Mouse (Mus musculus) neural tube, embryonic 15.5 days (tissue): ENCODE measurements around the gene Daam1. TPM values are rescaled to one million over a fixed set of nuclear protein-coding genes. Genes with fewer than 3 reads are reported as not detected.

ENCODE experiments used
- ATAC-seq: fragments of 200-750 bp; cut with Nextera tagmentation; 2 replicates; pipeline ENCODE4 v1.8.0; 2017; ENCODE audit warnings: mild to moderate bottlenecking, moderate TSS enrichment, moderate library complexity; ENCODE audit not compliant: low FRiP score
- H3K27ac ChIP-seq: fragments of 300-500 bp; sonication (generic); replicated peaks from 2 replicates; pipeline ENCODE4 v1.5.1; 2015; ENCODE audit warnings: mild to moderate bottlenecking, inconsistent platforms
- H3K27me3 ChIP-seq: fragments of 300-500 bp; sonication (generic); replicated peaks from 2 replicates; pipeline ENCODE4 v1.6.1; 2015; ENCODE audit warnings: inconsistent platforms
- H3K36me3 ChIP-seq: fragments of 300-500 bp; sonication (generic); 2 replicates; pipeline ENCODE4 v1.6.1; 2015; ENCODE audit warnings: inconsistent platforms
- H3K4me1 ChIP-seq: fragments of 300-500 bp; sonication (generic); 2 replicates; pipeline ENCODE4 v1.6.1; 2015; ENCODE audit warnings: inconsistent platforms
- H3K4me2 ChIP-seq: fragments of 300-500 bp; sonication (generic); 2 replicates; pipeline ENCODE4 v1.6.1; 2015; ENCODE audit warnings: inconsistent platforms, mild to moderate bottlenecking, moderate library complexity
- H3K4me3 ChIP-seq: fragments of 300-500 bp; sonication (generic); replicated peaks from 2 replicates; pipeline ENCODE4 v1.5.1; 2015; ENCODE audit warnings: mild to moderate bottlenecking, inconsistent platforms
- H3K9ac ChIP-seq: fragments of 300-500 bp; sonication (generic); replicated peaks from 2 replicates; pipeline ENCODE4 v1.6.1; 2015; ENCODE audit warnings: mild to moderate bottlenecking, inconsistent platforms
- H3K9me3 ChIP-seq: fragments of 300-500 bp; sonication (generic); replicated peaks from 2 replicates; pipeline ENCODE4 v1.6.1; 2016; ENCODE audit warnings: inconsistent platforms
- WGBS: fragments of 180-500 bp; shearing (Covaris S2); methylation state at CpG from one replicate; pipeline ENCODE4 v1.1.7; 2015; ENCODE audit warnings: mixed read lengths; 5-methylcytosine and 5-hydroxymethylcytosine counted together
- polyA plus RNA-seq: library from polyadenylated mRNA; unstranded; fragments of >200 nt; fragmentation: Nextera tagmentation; extraction: Ambion mirVana; gene quantifications from 2 replicates; pipeline ENCODE4 v1.2.1, GENCODE M21; 2015

Daam1 gene
- polyA plus RNA-seq, 1 experiment from 2014 or later = 24.1 TPM

DNA sequence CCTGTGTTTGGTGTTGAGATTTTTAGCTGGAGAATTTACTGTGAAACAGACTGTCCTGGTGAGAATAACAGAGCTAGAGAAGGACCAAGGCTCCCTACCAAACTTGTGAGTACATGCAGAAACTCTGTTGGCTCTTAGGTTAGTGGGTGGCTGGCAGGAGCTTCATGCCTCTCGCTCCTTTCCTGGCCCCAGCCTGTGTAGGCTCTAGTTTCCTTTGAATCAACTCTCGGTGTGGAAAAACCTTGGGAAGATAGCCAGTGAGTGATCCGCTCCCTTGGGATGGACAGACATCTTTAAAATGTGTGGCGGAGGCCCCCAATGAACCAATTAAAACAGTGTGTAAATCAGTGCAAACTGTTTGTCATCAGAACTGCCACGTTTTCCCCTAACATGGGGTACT, 55.5 kb downstream of the Daam1 start:
- WGBS = 50% methylated on average over 5 of the region's 5 CpGs
- no peak overlapping the region for H3K4me2 ChIP-seq
- ATAC-seq = no peak
- no peak overlapping the region for H3K9ac ChIP-seq
- H3K4me1 ChIP-seq = peaks cover 45% of the 10 kb centered on the region
- H3K27ac ChIP-seq = no peak overlapping the region
- no peaks in the 10 kb centered on the region for H3K36me3 ChIP-seq
- no peak overlapping the region for H3K4me3 ChIP-seq
- no peaks in the 10 kb centered on the region for H3K9me3 ChIP-seq
- H3K27me3 ChIP-seq = no peaks in the 10 kb centered on the region

DNA sequence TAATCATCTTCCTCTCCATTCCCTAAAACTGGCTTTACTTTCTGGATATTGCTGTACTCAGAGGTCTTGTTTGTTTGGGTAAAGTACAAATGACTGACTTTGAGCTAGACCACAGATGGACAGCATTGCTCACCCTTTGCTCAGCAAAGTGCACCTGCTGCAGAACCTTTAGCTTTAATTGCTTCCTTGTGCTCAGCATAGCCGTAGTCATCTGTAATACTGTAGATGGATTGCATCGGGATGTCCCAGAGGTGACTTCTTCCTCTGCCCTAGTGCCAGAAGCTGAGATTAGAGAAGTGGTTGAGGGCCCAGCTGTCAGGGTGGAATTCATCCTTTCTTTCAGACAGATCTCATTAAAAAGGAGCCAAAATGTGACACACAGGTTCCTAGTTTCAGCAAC, 56.1 kb downstream of the Daam1 start:
- H3K9ac ChIP-seq = no peak overlapping the region
- ATAC-seq = no peak
- no peak overlapping the region for H3K4me3 ChIP-seq
- WGBS = 34% methylated on average over 2 of the region's 2 CpGs
- no peak overlapping the region for H3K4me2 ChIP-seq
- H3K4me1 ChIP-seq = peaks cover 48% of the 10 kb centered on the region
- H3K36me3 ChIP-seq = no peaks in the 10 kb centered on the region
- no peaks in the 10 kb centered on the region for H3K27me3 ChIP-seq
- H3K27ac ChIP-seq = no peak overlapping the region
- no peaks in the 10 kb centered on the region for H3K9me3 ChIP-seq

DNA sequence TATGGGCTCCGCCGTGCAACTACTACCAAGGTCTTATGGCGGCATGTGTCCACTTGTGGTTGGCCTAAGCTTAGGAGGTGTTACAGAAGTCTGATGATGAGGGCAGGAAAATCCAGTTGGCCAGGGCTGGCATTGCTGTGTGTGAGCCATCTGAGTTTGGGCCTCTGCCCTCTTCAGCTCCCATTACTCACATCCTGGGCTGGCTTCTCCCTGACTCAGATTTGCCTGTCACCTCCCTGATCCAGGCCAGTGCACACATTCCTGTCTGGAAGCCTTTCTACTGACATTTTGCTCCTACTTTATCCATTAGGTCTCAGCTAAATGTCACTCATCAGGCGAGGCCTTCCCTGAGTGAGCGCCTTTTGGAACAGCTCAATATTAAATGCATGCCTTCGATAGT, 57.5 kb downstream of the Daam1 start:
- Histone ChIP-seq H3K27ac (no peak overlapping the region), H3K4me3 (no peak overlapping the region), H3K9me3 (no peaks in the 10 kb centered on the region), H3K4me1 (peaks cover 46% of the 10 kb centered on the region), H3K36me3 (no peaks in the 10 kb centered on the region), H3K9ac (no peak overlapping the region), H3K27me3 (no peaks in the 10 kb centered on the region), H3K4me2 (no peak overlapping the region)
- ATAC-seq = no peak
- 93% methylated on average over 6 of the region's 6 CpGs for WGBS

DNA sequence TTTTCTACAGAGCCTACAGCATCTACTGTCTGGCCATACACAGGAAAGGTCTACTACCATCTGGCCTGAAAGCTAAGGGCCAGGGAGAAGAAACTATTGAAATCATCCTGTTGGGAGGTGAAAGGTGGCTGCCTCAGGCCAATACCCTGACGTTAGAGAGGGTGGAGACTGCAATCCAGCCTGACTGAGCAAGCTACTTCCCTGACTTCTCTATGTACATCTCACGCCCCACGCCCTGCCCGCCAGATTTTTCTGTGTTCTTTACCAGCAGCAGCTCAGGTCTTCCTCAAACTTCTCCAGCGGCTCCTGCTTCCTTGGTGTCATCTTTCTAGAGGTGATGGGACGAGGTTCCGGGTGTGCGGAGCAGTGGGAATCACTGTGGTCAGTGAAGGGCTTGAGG, 58.4 kb downstream of the Daam1 start:
- no peaks in the 10 kb centered on the region for H3K27me3 ChIP-seq
- no peak overlapping the region for H3K9ac ChIP-seq
- H3K4me3 ChIP-seq = no peak overlapping the region
- ATAC-seq = no peak
- WGBS = 88% methylated on average over 8 of the region's 8 CpGs
- H3K9me3 ChIP-seq = no peaks in the 10 kb centered on the region
- H3K4me2 ChIP-seq = no peak overlapping the region
- no peaks in the 10 kb centered on the region for H3K36me3 ChIP-seq
- peaks cover 48% of the 10 kb centered on the region for H3K4me1 ChIP-seq
- no peak overlapping the region for H3K27ac ChIP-seq

- Histone ChIP-seq H3K27me3 (no peaks in the 10 kb centered on the region), H3K27ac (no peak overlapping the region), H3K4me3 (no peak overlapping the region), H3K4me2 (no peak overlapping the region), H3K4me1 (peaks cover 44% of the 10 kb centered on the region), H3K36me3 (no peaks in the 10 kb centered on the region), H3K9ac (no peak overlapping the region), H3K9me3 (no peaks in the 10 kb centered on the region)
- WGBS = 100% methylated on average over 1 of the region's 1 CpGs
- ATAC-seq = no peak
Observed at GRCm38 (mm10) chr12:71890282-71890681, 59.4 kb downstream of the Daam1 start.

- Histone ChIP-seq H3K27ac (peak overlapping the region; percentile 7; the same call in 1 of the 2 replicates), H3K9ac (no peak overlapping the region), H3K9me3 (no peaks in the 10 kb centered on the region), H3K36me3 (peaks cover 6% of the 10 kb centered on the region; the same call in 1 of the 2 replicates), H3K27me3 (no peaks in the 10 kb centered on the region), H3K4me2 (no peak overlapping the region), H3K4me1 (peaks cover 30% of the 10 kb centered on the region), H3K4me3 (no peak overlapping the region)
- ATAC-seq = no peak
- 27% methylated on average over 7 of the region's 7 CpGs for WGBS
Observed at GRCm38 (mm10) chr12:71891729-71892355, 61.0 kb downstream of the Daam1 start.

GRCm38 (mm10) chr12:71892996-71893605, 62.2 kb downstream of the Daam1 start:
- WGBS = 65% methylated on average over 9 of the region's 9 CpGs
- Histone ChIP-seq H3K9ac (no peak overlapping the region), H3K27ac (no peak overlapping the region), H3K36me3 (peaks cover 9% of the 10 kb centered on the region; the same call in 1 of the 2 replicates), H3K27me3 (no peaks in the 10 kb centered on the region), H3K9me3 (no peaks in the 10 kb centered on the region), H3K4me1 (peaks cover 30% of the 10 kb centered on the region), H3K4me3 (no peak overlapping the region), H3K4me2 (no peak overlapping the region)
- ATAC-seq = no peak

- ATAC-seq = no peak
Observed at GRCm38 (mm10) chr12:71898231-71898630, 67.4 kb downstream of the Daam1 start.

GRCm38 (mm10) chr12:71898666-71899520, 68.0 kb downstream of the Daam1 start:
- Histone ChIP-seq H3K4me3 (no peak overlapping the region), H3K27me3 (no peaks in the 10 kb centered on the region), H3K4me1 (peaks cover 2% of the 10 kb centered on the region; the same call in 1 of the 2 replicates), H3K9ac (no peak overlapping the region), H3K27ac (no peak overlapping the region), H3K9me3 (no peaks in the 10 kb centered on the region), H3K36me3 (peaks cover 24% of the 10 kb centered on the region; the same call in 1 of the 2 replicates), H3K4me2 (no peak overlapping the region)
- 65% methylated on average over 7 of the region's 7 CpGs for WGBS
- no peak for ATAC-seq

More at GRCm38 (mm10) chr12:71898231-71898630, 67.4 kb downstream of the Daam1 start:
- Histone ChIP-seq H3K36me3 (peaks cover 24% of the 10 kb centered on the region; the same call in 1 of the 2 replicates), H3K9me3 (no peaks in the 10 kb centered on the region), H3K4me3 (no peak overlapping the region), H3K9ac (no peak overlapping the region), H3K4me1 (peaks cover 5% of the 10 kb centered on the region), H3K4me2 (no peak overlapping the region), H3K27me3 (no peaks in the 10 kb centered on the region), H3K27ac (no peak overlapping the region)
- WGBS = 58% methylated on average over 5 of the region's 5 CpGs

GRCm38 (mm10) chr12:71899566-71899965, 68.7 kb downstream of the Daam1 start:
- Histone ChIP-seq H3K9me3 (no peaks in the 10 kb centered on the region), H3K4me3 (no peak overlapping the region), H3K27me3 (no peaks in the 10 kb centered on the region), H3K4me2 (no peak overlapping the region), H3K9ac (no peak overlapping the region), H3K27ac (no peak overlapping the region), H3K36me3 (peaks cover 24% of the 10 kb centered on the region; the same call in 1 of the 2 replicates), H3K4me1 (peaks cover 7% of the 10 kb centered on the region; the same call in 1 of the 2 replicates)
- 91% methylated on average over 4 of the region's 4 CpGs for WGBS
- no peak for ATAC-seq

- Histone ChIP-seq H3K27me3 (no peaks in the 10 kb centered on the region), H3K9me3 (no peaks in the 10 kb centered on the region), H3K36me3 (peaks cover 23% of the 10 kb centered on the region; the same call in 1 of the 2 replicates), H3K4me1 (peaks cover 14% of the 10 kb centered on the region), H3K4me3 (no peak overlapping the region), H3K27ac (no peak overlapping the region), H3K4me2 (no peak overlapping the region), H3K9ac (no peak overlapping the region)
- no peak for ATAC-seq
- WGBS = 58% methylated on average over 7 of the region's 7 CpGs
Observed at GRCm38 (mm10) chr12:71901211-71901610, 70.3 kb downstream of the Daam1 start.
